Mouse (Mus musculus): ENCODE results near the gene Vmn2r-ps130. TPM values are rescaled to one million over a fixed set of nuclear protein-coding genes. Genes with fewer than 3 reads are reported as not detected.

Vmn2r-ps130 gene
- not detected for total RNA-seq (2023)

DNA sequence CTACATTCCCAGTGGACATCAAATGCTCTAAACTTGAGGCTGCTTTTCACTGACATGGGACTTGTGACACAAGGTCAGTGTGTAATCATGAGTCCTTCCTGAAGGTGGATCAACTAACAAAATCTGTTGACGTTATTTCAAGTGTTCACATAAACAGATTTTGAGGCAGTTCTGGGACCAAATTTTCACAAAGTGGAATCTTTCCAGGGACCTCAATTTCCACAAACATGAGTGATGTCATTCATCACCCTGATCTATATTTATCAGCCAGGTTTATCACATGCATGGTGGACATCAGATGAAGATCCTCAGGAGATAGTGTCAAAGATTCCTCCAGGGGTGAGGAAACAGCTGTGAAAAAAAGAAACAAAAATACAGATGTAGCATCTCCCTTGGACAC, at the start of gene Vmn2r-ps130:
Vmn2r-ps130 (plus strand) TSS at position 301 of the 400 bp plus-strand sequence.

Other genes starting within 250 kb of the Vmn2r-ps130 start
- 21.1 TPM for gene Zfp945, start 194.0 kb upstream of the Vmn2r-ps130 start, total RNA-seq (2023)
- not detected for gene Vmn2r113, start 118.2 kb upstream of the Vmn2r-ps130 start, total RNA-seq (2023)
- gene Zfp40, start 132.1 kb downstream of the Vmn2r-ps130 start, total RNA-seq (2023), result 5.3 TPM

Data from CD8-positive naive resting alpha-beta T cell, adult 57 days (primary cell).